In genomic region chr11:108922511-108923187, GRCm38 (mm10) we compare ENCODE assay signal across 8 mouse cellular contexts. TPM values are rescaled to one million over a fixed set of nuclear protein-coding genes. Genes with fewer than 3 reads are reported as not detected.
DNase-seq lines count a peak whose midpoint lies in the region; ATAC-seq and TF ChIP-seq lines count a peak whose summit lies in the region.

No protein-coding gene starts in this region.

- H3K27ac ChIP-seq in lung, embryonic 15.5 days, result peak overlapping the region; percentile 100
- H3K27ac ChIP-seq in embryonic facial prominence, embryonic 15.5 days (replicated peaks), result peak overlapping the region; percentile 100
- peak overlapping the region; percentile 99 for H3K27ac ChIP-seq in limb, embryonic 12.5 days
- H3K27ac ChIP-seq in small intestine, adult 2 months (ENCODE audit: insufficient read depth, low read depth, low read length), result peak overlapping the region; percentile 39; the same call in 1 of the 2 replicates

- H3K4me1 ChIP-seq in lung, embryonic 15.5 days, result peaks cover 51% of the 10 kb centered on the region
- H3K4me1 ChIP-seq in embryonic facial prominence, embryonic 15.5 days, result peaks cover 56% of the 10 kb centered on the region
- peaks cover 68% of the 10 kb centered on the region for H3K4me1 ChIP-seq in limb, embryonic 12.5 days (replicated peaks)
- peaks cover 20% of the 10 kb centered on the region for H3K4me1 ChIP-seq in small intestine, adult 2 months (ENCODE audit: control insufficient read depth, insufficient read depth, insufficient read length, low read length)

- peak overlapping the region; percentile 86 for H3K9ac ChIP-seq in lung, embryonic 15.5 days
- H3K9ac ChIP-seq in embryonic facial prominence, embryonic 15.5 days, result peak overlapping the region; percentile 79
- H3K9ac ChIP-seq in limb, embryonic 12.5 days (replicated peaks), result peak overlapping the region; percentile 95

- no peak for ATAC-seq in lung, embryonic 15.5 days (ENCODE audit: borderline replicate concordance, extremely low read depth, low FRiP score, low TSS enrichment)
- no peak for ATAC-seq in embryonic facial prominence, embryonic 15.5 days (ENCODE audit: insufficient number of reproducible peaks, low FRiP score, low TSS enrichment, low read depth)
- ATAC-seq in limb, embryonic 12.5 days (ENCODE audit: insufficient number of reproducible peaks, insufficient read depth, low FRiP score, low TSS enrichment, low read depth), result no peak
- no peak for ATAC-seq in inflammation-experienced regulatory T-cells, adult 6 months

- no peak for TF ChIP-seq POLR2A in small intestine, adult 2 months (IDR thresholded peaks at IDR 0.05; ENCODE audit: low read depth, low read length)

- peak overlapping the region; percentile 88 for H3K4me2 ChIP-seq in lung, embryonic 15.5 days
- peak overlapping the region; percentile 75 for H3K4me2 ChIP-seq in embryonic facial prominence, embryonic 15.5 days (replicated peaks)
- peak overlapping the region; percentile 88 for H3K4me2 ChIP-seq in limb, embryonic 12.5 days

- no peaks in the 10 kb centered on the region for H3K27me3 ChIP-seq in lung, embryonic 15.5 days
- H3K27me3 ChIP-seq in embryonic facial prominence, embryonic 15.5 days, result no peaks in the 10 kb centered on the region
- no peaks in the 10 kb centered on the region for H3K27me3 ChIP-seq in limb, embryonic 12.5 days
- H3K27me3 ChIP-seq in small intestine, adult 2 months (ENCODE audit: control insufficient read depth, insufficient read depth, low read length), result no peaks in the 10 kb centered on the region

- H3K9me3 ChIP-seq in lung, embryonic 15.5 days, result no peaks in the 10 kb centered on the region
- no peaks in the 10 kb centered on the region for H3K9me3 ChIP-seq in embryonic facial prominence, embryonic 15.5 days (replicated peaks)
- no peaks in the 10 kb centered on the region for H3K9me3 ChIP-seq in limb, embryonic 12.5 days

- no peaks in the 10 kb centered on the region for H3K36me3 ChIP-seq in lung, embryonic 15.5 days
- H3K36me3 ChIP-seq in embryonic facial prominence, embryonic 15.5 days, result no peaks in the 10 kb centered on the region
- peaks cover 20% of the 10 kb centered on the region; the same call in 1 of the 2 replicates for H3K36me3 ChIP-seq in limb, embryonic 12.5 days
- H3K36me3 ChIP-seq in small intestine, adult 2 months (ENCODE audit: control insufficient read depth, insufficient read depth, low read length), result peaks cover 15% of the 10 kb centered on the region

- TF ChIP-seq CTCF in small intestine, adult 2 months (IDR thresholded peaks at IDR 0.05; ENCODE audit: extremely low read depth, insufficient read length, insufficient replicate concordance, low read depth, low read length), result no peak

- no peak for DNase-seq in lung, adult 18-20 months
- DNase-seq in frontal cortex, postnatal 25 days (ENCODE audit: low spot score in 2 of 2), result no peak
- DNase-seq in layer of hippocampus, postnatal 25 days (ENCODE audit: extremely low spot score in 1 of 2, low spot score in 1 of 2), result no peak

- under 1% methylated on average over 32 of the region's 32 CpGs for WGBS in lung, embryonic 15.5 days
- WGBS in embryonic facial prominence, embryonic 15.5 days, result under 1% methylated on average over 32 of the region's 32 CpGs
- WGBS in limb, embryonic 12.5 days, result under 1% methylated on average over 32 of the region's 32 CpGs
- WGBS in small intestine, adult 2 months, result 2% methylated on average over 31 of the region's 32 CpGs

- H3K4me3 ChIP-seq in lung, embryonic 15.5 days, result peak overlapping the region; percentile 77
- H3K4me3 ChIP-seq in embryonic facial prominence, embryonic 15.5 days (replicated peaks), result peak overlapping the region; percentile 76
- H3K4me3 ChIP-seq in limb, embryonic 12.5 days (replicated peaks), result peak overlapping the region; percentile 92
- H3K4me3 ChIP-seq in small intestine, adult 2 months (ENCODE audit: low read depth, low read length), result peak overlapping the region; percentile 76

RNA-seq across cellular contexts. Expression of gene Axin2, which starts 2.5 kb away (rescaled TPM):
- 8.4 TPM in 2 replicates for polyA plus RNA-seq in lung, embryonic 15.5 days (2015; fragmentation: Nextera tagmentation; extraction: Ambion mirVana)
- 12.5 and 14.5 TPM in 2 replicates for polyA plus RNA-seq in embryonic facial prominence, embryonic 15.5 days (2015; fragmentation: Nextera tagmentation; extraction: Ambion mirVana)
- 19.6 and 20.2 TPM in 2 replicates for polyA plus RNA-seq in limb, embryonic 12.5 days (2016; fragmentation: Nextera tagmentation; extraction: Ambion mirVana)
- 12.0 and 48.5 TPM in 2 replicates for polyA plus RNA-seq in small intestine, adult 2 months (2012; rRNA removed)
- 10 to 100 TPM in 2 of 3 experiments, 1 to 10 TPM in 1; 6.3 to 11.2 (median 10.5) TPM for polyA plus RNA-seq in inflammation-experienced regulatory T-cells, adult 6 months (2017; shearing (Covaris generic))
- total RNA-seq in layer of hippocampus, postnatal 25 days (2021), result 10 to 100 TPM; 24.6 to 29.6 TPM

Comparison
In these comparisons a context has a peak if more than half of its experiments do, and no peak if none do; other contexts are left out.
1. H3K27ac ChIP-seq: peak in every context shown above with its lines; median percentile 100 in lung, embryonic 15.5 days; 100 in embryonic facial prominence, embryonic 15.5 days; 99 in limb, embryonic 12.5 days; 39 in small intestine, adult 2 months.